Mouse (Mus musculus) ES-E14 (cell line): ENCODE measurements around the gene Gal3st4. TPM values are rescaled to one million over a fixed set of nuclear protein-coding genes. Genes with fewer than 3 reads are reported as not detected.

Source experiments
- DNase-seq: peaks from one replicate; pipeline ENCODE4 v3.0.0-alpha.2; 2013; ENCODE audit warnings: low read depth, low spot score
- H3K27ac ChIP-seq: 2 replicates; pipeline ENCODE4 v1.5.1; 2012; ENCODE audit warnings: low read depth, mild to moderate bottlenecking, low read length, moderate library complexity, mixed read lengths; ENCODE audit not compliant: poor library complexity, insufficient read depth, severe bottlenecking
- H3K36me3 ChIP-seq: 2 replicates; pipeline ENCODE4 v1.6.1; 2012; ENCODE audit warnings: mild to moderate bottlenecking, low read length, moderate library complexity, mixed read lengths; ENCODE audit not compliant: control insufficient read depth, poor library complexity, insufficient read depth, severe bottlenecking
- H3K4me1 ChIP-seq, 2 experiments: fragments of 150-350 bp in 1 of 2; sonication (generic) in 1 of 2; 2 replicates each; pipeline ENCODE4 v1.6.1; 2012; ENCODE audit warnings: low read length in 2 of 2, mild to moderate bottlenecking in 1 of 2, mixed read lengths in 1 of 2; ENCODE audit not compliant: control insufficient read depth in 2 of 2, insufficient read depth in 2 of 2, poor library complexity in 1 of 2
- H3K4me3 ChIP-seq, 2 experiments: fragments of 150-350 bp in 1 of 2; sonication (generic) in 1 of 2; 2 replicates each; pipeline ENCODE4 v1.5.1; 2012; ENCODE audit warnings: low read length in 2 of 2, low read depth in 1 of 2, mild to moderate bottlenecking in 1 of 2, mixed read lengths in 1 of 2; ENCODE audit not compliant: insufficient read depth in 1 of 2, poor library complexity in 1 of 2, severe bottlenecking in 1 of 2
- H3K9ac ChIP-seq: 2 replicates; pipeline ENCODE4 v1.6.1; 2012; ENCODE audit warnings: low read depth, mild to moderate bottlenecking, low read length, mixed read lengths; ENCODE audit not compliant: poor library complexity, insufficient read depth, severe bottlenecking
- H3K9me3 ChIP-seq: fragments of 150-350 bp; sonication (generic); 2 replicates; pipeline ENCODE4 v1.6.1; 2012; ENCODE audit warnings: low read depth, mild to moderate bottlenecking, low read length; ENCODE audit not compliant: control insufficient read depth, insufficient read depth
- CHD2 ChIP-seq: IDR thresholded peaks from 2 replicates; pipeline ENCODE4 v1.6.1; 2014; ENCODE audit warnings: mild to moderate bottlenecking, low read depth, low read length, inconsistent platforms
- HCFC1 ChIP-seq: IDR thresholded peaks from 2 replicates; pipeline ENCODE4 v1.6.1; 2012; ENCODE audit warnings: low read length, inconsistent platforms, borderline replicate concordance; ENCODE audit not compliant: insufficient read depth
- MAFK ChIP-seq: IDR thresholded peaks from 2 replicates; pipeline ENCODE4 v1.6.1; 2014; ENCODE audit warnings: mild to moderate bottlenecking, low read depth, low read length, inconsistent platforms; ENCODE audit not compliant: insufficient read depth
- ZC3H11A ChIP-seq: IDR thresholded peaks from 2 replicates; pipeline ENCODE4 v1.6.1; 2012; ENCODE audit warnings: low read depth, mild to moderate bottlenecking, inconsistent platforms, low read length, borderline replicate concordance
- ZNF384 ChIP-seq: IDR thresholded peaks from 2 replicates; pipeline ENCODE4 v1.6.1; 2012; ENCODE audit warnings: low read depth, low read length, inconsistent platforms
- in situ Hi-C, 2 experiments: fragments of 600-800 bp; cut with MboI; formaldehyde crosslinking; loops; one replicate each; pipeline ENCODE4 v1.15.1; 2025; ENCODE audit warnings: low sequenced_read_pairs in 2 of 2, inconsistent platforms in 1 of 2; ENCODE audit not compliant: unreplicated experiment in 2 of 2
- total RNA-seq: library from RNA; depleted of rRNA; stranded (reverse); fragments of 300-350 nt; gene quantifications from 2 replicates; pipeline ENCODE4 v1.2.3, GENCODE M21; 2012

Gene Gal3st4
- total RNA-seq, 1 experiment: 0.94 TPM

GRCm38 (mm10) chr5:138251144-138251543 is 21.5 kb downstream of the Gal3st4 start:
- H3K4me1 ChIP-seq: peaks cover 0 to under 1% of the 10 kb centered on the region in 2 experiments; a peak in 1 of 4 replicates
- no peak overlapping the region for H3K27ac ChIP-seq
- in situ Hi-C loops: loop anchor here in 1 of 2 experiments (5.0 kb wide), 1 partner anchor 44 kb away; no protein-coding TSS in a partner anchor
- H3K4me3 ChIP-seq: no peak overlapping the region
- TF ChIP-seq HCFC1 (no peak), ZNF384 (no peak), MAFK (no peak), ZC3H11A (no peak), CHD2 (no peak)
- no peak overlapping the region for H3K9ac ChIP-seq
- H3K9me3 ChIP-seq: no peaks in the 10 kb centered on the region
- DNase-seq: no peak
- no peaks in the 10 kb centered on the region for H3K36me3 ChIP-seq

- H3K9me3 ChIP-seq: no peaks in the 10 kb centered on the region
- H3K4me3 ChIP-seq: no peak overlapping the region
- TF ChIP-seq HCFC1 (no peak), MAFK (no peak), ZC3H11A (no peak), CHD2 (no peak), ZNF384 (no peak)
- no peaks in the 10 kb centered on the region for H3K36me3 ChIP-seq
- in situ Hi-C loops: no loop called here
- no peak overlapping the region for H3K27ac ChIP-seq
- H3K9ac ChIP-seq: no peak overlapping the region
- no peaks in the 10 kb centered on the region for H3K4me1 ChIP-seq
- no peak for DNase-seq
Measured at GRCm38 (mm10) chr5:138241511-138241910, 31.1 kb downstream of the Gal3st4 start.

- in situ Hi-C loops: no loop called here
- TF ChIP-seq HCFC1 (no peak), MAFK (no peak), ZC3H11A (no peak), CHD2 (no peak), ZNF384 (no peak)
Measured at GRCm38 (mm10) chr5:138234224-138234623, 38.4 kb downstream of the Gal3st4 start.

GRCm38 (mm10) chr5:138233778-138234177 is 38.9 kb downstream of the Gal3st4 start:
- in situ Hi-C loops: no loop called here
- Histone ChIP-seq H3K4me3 (no peak overlapping the region), H3K36me3 (no peaks in the 10 kb centered on the region), H3K9me3 (no peaks in the 10 kb centered on the region), H3K4me1 (no peaks in the 10 kb centered on the region), H3K9ac (no peak overlapping the region), H3K27ac (no peak overlapping the region)
- TF ChIP-seq CHD2 (no peak), ZC3H11A (no peak), MAFK (no peak), ZNF384 (no peak), HCFC1 (no peak)
- no peak for DNase-seq

More at GRCm38 (mm10) chr5:138234224-138234623, 38.4 kb downstream of the Gal3st4 start:
- Histone ChIP-seq H3K9ac (no peak overlapping the region), H3K4me3 (no peak overlapping the region), H3K27ac (no peak overlapping the region), H3K4me1 (no peaks in the 10 kb centered on the region), H3K36me3 (no peaks in the 10 kb centered on the region), H3K9me3 (no peaks in the 10 kb centered on the region)
- DNase-seq: no peak

- Histone ChIP-seq H3K9ac (no peak overlapping the region), H3K27ac (no peak overlapping the region), H3K9me3 (no peaks in the 10 kb centered on the region), H3K36me3 (no peaks in the 10 kb centered on the region), H3K4me1 (no peaks in the 10 kb centered on the region), H3K4me3 (no peak overlapping the region)
- in situ Hi-C loops: no loop called here
- no peak for TF ChIP-seq CHD2
- no peak for TF ChIP-seq MAFK
- TF ChIP-seq ZC3H11A: no peak
- TF ChIP-seq ZNF384: no peak
- DNase-seq: no peak
Measured at GRCm38 (mm10) chr5:138229511-138229910, 43.1 kb downstream of the Gal3st4 start.
